Mouse (Mus musculus) layer of hippocampus, postnatal 14 days (tissue): ENCODE measurements around the gene Slc43a3. TPM values are rescaled to one million over a fixed set of nuclear protein-coding genes. Genes with fewer than 3 reads are reported as not detected.
"Not testable (repeated sequence)": the region's sequence is repeated elsewhere in the genome, so short reads cannot be mapped to it uniquely, and the experiment has no call there.

Experiments used
- DNase-seq, 2 experiments: peaks; one replicate each; pipeline ENCODE4 v3.0.0; 2021 to 2022; ENCODE audit warnings: low spot score in 2 of 2, mixed read lengths in 1 of 2
- long read RNA-seq, 2 experiments: library from polyadenylated mRNA; stranded (forward); transcript quantifications; one replicate each; pipeline ENCODE4 v2.0.0; 2021
- total RNA-seq, 2 experiments: library from RNA; stranded (reverse); gene quantifications; 2 replicates each; pipeline ENCODE4 v1.2.3; 2021

Slc43a3 gene
- total RNA-seq: 1 to 10 TPM; 2.4 to 3.3 TPM
- long read RNA-seq, experiment 1, partial matches to known transcripts: 2 of 4 reads
- long read RNA-seq, experiment 1, other reads (novel, unspliced or antisense): 2 of 4 reads
- long read RNA-seq, experiment 2, partial matches to known transcripts: 0 of 2 reads
- long read RNA-seq, experiment 2, other reads (novel, unspliced or antisense): 2 of 2 reads

DNA sequence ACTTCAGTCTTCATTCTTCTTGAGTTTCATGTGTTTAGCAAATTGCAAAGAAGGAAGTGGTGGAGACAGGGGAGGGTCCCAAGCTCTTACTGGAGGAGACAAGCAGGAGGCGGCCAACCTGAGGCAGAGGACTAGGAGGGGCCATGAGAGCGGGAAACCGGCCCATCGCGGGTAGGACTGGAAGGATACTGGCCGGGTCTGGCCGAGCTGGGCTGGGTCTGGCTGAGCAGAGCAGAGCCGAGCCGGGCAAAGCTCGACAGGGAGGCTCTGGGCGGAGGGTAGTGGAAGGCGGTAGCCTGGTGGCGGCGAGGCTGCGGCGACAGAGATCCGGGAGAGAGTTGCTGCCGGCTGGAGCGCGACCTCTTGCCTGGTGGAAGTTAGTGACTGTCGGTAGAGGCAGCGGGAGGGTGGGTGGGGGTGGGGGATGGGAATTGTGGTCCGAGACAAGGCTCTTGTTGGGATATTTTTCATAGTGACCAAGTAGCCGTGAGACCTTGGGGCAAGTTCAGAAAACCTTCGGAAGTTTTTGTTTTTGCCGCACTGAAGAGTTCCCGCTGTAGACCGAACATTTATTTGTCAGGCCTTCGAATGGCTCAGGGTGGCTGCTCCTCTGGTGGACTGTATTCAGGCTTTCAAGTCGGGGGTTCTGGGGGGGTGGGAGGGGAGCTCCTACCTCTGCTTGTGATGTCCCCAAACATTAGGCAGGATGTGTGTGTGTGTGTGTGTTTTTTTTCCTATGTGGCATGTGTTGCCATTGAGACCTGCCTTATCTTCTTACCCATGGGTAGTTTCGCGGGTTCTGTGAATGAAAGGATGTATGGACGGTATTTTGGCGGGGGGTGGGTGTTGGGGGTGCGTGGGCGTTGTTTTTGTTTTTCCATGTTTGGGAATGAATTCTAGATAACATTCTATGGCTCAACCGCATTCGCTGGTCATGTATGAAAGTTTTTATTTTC, at the start of gene Slc43a3:
Gene Slc43a3, plus strand, starts transcription at position 106 of the 956 bp plus-strand sequence.
- no peak for DNase-seq

DNA sequence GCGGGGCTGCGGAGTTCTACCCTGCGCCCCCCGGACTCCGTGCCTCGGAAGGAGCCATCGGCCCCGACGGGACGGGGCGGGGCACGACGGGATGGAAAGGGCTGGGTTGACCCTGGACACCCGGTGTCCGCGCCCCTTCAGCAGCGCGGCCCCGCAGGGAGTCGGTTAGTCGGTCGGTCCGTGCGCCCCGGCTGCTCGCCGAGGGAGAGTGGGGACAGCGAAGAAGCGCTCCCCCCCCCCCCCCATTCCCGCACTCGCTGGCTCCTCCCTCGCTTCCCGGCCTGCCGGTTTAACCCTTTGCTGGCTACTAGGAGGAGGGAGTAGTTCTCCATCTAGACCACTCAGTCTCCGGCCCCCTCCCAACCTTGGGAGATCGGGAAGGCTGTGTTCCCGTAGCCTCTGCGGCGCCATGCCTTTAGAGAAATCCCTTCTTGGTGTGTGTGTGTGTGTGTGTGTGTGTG, 49.5 kb upstream of the Slc43a3 start:
- peak in 1 of 2 experiments; percentile 76 for DNase-seq

DNA sequence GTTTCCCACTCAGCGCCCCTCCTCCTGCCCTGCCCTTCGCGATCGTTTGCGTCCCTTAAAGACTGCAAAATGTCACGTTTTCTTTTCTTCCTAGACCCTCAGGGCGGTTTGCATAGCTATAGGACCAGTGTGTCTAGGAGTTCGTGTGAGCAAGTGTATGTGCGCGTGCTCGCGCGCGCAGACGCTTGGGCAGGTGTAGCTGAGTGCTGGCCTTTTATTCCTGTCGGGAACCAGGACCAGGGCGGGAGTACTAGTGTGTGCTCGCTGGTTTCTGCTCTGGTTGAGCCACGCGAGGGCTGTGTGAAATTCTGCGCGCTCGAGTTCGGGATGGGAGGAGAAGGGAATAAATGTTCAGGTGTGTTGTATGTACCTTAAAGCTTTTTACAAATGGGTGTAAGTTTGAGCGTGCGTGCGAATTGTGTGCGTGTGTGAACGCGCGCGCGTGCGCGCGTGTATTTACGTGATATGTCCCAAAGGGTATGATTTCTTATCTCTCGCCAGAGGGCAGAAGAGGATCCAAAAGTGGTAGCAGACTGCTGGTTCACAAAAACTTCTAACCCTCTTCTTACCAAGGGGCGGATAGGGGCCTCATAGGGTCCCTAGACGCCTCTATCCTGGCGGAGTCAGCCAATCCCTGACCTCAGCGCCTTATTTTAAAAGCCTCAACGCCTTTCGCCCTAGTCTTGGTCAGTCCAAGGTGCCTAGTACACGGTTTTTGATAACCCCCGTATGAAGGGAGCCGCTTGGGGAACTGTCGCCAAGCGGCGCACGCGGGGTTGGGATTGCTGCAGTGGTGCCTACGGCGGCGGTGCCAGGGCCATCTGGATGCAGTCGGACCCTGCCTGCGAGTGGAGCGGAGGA, 48.7 kb upstream of the Slc43a3 start:
- peak in 1 of 2 experiments; percentile 75 for DNase-seq

DNA sequence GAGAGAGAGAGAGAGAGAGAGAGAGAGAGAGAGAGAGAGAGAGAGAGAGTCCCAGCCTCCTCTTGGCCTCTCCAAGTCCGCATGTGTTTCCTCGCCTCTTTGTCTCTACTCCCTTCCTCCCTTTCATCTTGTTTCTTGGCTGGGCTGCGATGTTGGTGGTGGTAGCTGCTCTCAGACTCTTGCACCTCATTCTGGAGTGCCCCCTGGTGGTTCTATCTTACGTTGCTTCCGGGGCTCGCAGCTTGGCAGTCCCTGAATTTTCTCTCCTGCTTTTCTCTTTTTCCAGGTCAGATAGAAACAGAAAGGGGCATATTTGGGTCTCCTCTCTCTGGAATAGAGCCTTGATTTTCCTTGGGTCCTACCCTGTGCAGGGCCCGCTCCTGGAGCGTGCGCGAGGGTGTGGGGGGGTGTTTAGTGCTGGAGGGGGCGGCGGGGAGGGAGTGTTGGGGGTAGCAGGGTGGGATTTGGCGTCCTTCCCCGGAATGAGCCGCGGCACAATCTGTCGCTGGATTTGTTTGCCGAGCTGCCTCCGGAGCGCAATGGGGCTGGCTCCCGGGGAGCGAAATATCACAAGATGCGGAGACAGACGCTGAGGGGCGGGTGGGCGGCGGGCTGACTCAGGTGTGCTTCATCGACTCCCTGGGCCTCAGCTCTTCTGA, 47.6 kb upstream of the Slc43a3 start:
- DNase-seq: peak; percentile 85 to 91

DNA sequence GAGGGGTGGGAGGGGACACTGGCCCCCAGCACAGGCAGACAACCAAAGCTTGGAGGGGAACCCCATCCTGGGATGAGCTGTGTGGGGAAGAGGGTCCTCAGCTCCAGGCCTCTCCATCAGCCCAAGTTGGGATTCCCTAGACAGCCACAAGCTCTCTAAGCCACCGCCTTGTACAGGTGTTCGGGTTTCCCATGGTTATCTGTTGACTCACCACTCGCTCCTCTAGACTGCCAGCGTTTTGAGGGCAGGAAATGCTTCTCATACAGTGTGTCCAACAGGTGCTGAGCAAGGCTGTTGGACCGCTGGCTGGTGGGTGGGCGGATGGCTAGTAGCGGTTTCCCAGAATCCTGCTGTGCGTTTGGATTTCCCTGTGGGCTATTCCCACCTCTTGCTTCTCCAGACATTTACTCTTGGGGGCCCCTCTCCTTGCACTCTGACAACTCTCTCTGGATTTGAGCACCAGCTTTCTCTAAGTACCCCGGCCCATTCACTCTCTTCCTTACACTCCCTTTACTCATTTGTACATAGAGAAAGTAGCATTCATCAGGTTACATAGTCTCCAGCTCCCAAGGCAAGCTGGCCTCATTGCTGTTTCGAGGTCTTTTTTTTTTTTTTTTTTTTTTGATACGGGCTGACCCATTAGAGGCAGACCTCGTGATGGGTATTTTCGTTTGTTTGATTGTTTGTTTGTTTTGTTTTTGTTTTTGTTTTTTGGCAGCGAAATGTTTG, 46.9 kb upstream of the Slc43a3 start:
- peak in 1 of 2 experiments; percentile 74 for DNase-seq

DNA sequence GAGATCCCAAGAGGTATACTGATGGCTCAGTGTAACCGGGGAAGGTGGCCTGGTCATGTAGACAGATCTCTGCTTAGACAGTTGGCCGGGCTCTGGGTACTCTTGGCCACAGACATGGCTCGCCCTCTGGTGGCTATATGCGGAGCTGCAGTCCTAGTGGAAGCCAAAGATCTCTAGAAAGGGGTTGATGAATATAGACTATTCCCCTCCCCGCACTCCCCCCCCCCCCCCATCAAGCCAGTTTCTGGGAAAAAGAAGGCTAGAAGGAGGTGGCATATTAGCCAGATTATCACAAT, 46.4 kb upstream of the Slc43a3 start:
- DNase-seq: peak; percentile 81 to 82

DNA sequence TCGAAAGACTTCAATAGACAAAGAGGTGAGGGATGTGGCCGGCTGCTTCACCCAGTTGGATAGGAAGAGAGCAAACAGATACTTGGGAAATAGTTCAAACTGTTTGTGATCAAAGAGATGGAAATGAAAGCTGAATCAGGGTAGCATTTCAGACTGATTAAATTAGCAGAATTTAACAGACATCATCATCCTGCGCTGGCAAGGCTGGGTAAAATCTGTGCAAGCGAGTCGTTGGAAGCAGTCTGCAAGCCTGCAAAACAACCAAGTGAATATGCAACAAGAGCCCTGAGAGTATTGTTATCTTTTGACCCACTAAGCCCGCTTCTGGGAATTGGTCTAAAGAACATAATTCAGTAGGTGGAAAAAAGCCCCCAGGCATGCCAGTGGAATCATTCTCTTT, 43.0 kb upstream of the Slc43a3 start:
- DNase-seq: peak; percentile 45 to 80

DNA sequence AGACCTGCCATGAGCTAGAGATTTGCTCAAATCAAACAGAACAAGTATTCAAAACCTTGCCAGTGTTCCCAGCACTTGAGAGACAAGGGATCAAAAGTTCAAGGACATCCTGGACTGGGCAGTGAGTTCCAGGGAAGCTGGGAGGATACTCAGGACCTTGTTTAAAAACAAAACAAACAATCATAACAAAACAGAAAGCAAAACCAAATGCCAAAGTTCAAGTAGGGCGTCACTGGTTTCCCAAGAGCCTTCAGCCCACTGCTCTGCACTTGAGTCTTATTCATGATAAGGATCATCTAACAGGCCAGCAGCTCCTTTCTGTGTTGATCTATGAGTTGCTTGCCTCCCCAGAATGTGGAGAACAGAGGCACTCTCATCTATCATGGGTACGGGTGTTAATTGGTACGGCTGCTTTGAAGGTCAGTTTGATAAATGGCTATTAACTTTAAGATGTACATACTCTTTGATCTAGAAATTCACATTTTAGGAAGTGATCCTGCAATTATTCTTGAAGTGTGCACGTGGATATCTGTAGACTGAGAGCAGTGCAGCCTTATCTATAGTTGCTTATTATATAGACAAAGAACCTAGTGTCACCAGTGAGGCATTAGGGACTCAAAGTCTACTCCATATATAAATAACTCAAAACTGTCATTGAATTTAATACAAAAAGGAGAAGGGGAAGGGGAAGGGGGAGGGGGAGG, 40.7 kb upstream of the Slc43a3 start:
- no peak for DNase-seq

DNA sequence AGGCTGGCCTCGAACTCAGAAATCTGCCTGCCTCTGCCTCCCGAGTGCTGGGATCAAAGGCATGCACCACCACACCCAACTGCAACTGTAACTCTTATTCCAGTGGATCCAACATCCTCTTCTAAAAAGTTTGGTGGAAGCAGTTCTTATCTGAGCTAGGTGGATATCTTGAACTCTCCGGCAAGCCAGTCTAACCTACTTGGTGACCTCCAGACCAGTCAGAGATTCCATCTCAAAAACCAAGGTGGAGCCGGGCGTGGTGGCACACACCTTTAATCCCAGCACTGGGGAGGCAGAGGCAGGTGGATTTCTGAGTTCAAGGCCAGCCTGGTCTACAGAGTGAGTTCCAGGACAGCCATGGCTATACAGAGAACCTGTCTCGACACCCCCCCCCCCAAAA, 39.7 kb upstream of the Slc43a3 start:
- DNase-seq: not testable (repeated sequence)

DNA sequence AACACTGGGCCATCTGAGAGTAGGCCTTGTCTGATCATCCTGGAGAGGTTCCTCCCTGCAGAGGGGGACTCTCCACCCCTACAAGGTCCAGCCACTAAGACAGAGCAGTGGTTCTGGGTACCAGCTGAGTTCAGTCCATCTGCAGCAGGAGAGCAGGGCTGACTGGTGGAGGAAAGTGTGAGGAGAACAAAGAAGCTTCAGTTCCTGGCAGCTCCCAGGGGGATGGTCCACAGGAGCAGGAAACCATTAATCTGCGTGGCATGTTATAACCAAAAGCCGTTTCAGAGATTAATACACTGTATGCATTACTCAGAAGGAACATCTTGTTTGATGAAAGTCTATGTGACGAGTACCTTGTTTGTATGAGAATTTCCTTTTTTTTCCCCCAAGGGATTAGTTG, 23.7 kb upstream of the Slc43a3 start:
- no peak for DNase-seq

DNA sequence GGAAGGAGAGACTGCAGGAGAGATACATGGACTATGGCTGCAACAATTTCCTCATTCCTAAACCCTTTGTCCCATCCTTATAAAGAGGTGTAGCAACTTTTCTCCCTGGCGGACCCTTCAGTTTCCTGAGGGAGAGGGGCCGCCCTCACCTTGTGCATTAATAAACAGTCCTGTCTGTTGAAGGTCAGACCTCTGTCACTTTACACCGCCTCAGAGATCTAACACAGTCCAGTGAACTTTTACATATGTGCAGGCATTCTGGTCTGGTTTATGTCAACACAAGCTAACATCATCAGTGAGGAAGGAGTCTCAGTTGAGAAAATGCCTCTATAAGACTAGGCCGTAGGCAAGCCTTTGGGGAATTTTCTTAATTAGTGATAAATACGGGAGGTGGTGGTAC, 22.5 kb upstream of the Slc43a3 start:
- DNase-seq: no peak

DNA sequence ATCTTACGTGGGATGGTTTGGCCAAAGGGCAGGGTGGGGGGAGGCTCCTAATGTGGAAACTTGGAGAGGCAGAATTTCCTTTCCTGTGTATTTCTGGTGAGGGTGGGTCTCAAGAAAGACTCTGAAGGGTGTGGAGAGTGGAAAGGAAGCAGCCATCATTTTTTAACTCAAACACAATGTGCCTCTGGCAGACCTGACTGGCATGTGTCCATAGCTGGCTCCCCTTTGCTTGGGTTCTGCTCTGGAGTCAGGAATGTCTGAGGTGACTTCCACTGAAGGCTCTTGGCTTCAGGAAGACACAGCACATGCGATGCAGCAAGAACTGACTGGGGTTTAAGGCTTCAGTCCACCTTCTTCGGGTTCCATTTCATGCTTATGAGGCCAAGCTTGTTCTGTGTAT, 21.0 kb upstream of the Slc43a3 start:
- no peak for DNase-seq

DNA sequence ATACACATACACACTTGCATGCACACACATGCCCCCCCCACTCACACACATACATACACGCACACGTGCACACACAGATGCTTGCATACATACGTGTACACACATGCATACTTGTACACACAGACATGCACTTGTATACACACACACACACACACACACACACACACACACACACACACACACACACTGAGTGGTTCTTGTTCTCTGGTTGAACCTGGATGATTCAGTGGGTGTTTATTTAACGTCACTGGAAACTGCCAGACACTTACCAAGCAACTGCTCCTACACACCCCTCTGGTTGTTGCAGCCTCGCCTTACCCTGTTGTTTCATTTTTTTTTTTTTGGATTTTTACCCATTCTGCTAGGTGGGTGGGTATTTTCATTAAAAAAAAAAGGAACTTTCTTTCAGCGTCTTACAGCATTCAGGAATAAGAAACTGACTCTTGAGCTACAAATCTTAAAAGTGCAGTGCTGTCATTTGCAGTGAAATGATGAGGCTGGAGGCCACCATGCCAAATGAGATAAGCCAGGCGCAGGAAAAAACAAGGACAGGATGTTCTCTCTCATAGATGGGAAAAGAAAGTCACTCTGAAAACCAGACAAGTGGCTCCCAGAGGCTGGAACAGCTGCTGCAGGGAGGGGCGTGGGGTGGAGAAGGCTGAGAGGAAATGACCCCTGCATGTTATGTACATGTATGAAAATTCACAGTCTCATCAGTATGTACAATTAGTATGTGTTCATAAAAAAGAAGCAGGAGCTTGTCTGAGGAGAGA, 19.6 kb upstream of the Slc43a3 start:
- no peak for DNase-seq

DNA sequence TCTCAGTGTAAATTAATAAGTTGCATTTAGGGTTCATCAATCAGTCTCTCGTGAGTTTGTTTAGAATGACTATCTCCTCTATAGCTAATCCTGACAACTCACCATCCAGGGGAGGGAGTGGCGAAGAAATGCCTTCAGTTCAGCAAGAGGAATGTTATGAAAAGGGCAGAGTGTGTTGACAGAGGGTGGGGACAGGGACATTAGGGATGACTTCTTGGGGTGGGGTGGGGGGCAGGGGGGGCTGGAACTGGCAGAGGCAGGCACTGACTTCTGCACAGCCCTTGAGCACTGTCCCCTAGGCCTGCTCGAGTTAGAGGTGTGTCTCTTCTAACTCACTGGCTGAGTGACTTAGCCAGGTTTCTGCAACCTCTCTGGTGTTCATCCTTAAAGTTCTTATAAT, 18.2 kb upstream of the Slc43a3 start:
- no peak for DNase-seq

DNA sequence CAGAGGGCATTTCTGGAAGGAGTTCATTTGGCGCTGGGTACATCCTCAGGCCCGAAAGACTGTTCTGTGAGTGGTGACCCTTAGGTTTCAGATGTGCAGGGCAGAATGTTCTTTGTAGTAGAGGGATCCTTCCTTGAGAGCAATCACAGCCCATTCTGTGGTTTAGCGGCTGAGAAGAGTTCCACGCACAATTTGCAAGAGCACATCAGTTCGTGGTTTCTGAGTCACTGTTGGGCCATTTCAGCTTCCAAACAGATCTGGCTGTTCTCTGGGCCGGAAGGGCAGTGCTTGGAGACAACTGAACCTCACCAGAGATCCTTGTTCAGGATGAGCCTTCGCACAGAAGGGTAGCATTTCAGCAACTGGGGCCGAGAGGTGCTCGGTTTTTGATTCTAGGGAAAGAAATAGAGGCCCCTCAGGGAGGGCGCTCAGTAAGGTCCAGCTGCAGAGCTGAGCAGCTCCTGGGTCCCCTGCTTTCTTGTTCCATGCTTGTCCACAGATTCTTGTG, 16.7 kb upstream of the Slc43a3 start:
- no peak for DNase-seq

DNA sequence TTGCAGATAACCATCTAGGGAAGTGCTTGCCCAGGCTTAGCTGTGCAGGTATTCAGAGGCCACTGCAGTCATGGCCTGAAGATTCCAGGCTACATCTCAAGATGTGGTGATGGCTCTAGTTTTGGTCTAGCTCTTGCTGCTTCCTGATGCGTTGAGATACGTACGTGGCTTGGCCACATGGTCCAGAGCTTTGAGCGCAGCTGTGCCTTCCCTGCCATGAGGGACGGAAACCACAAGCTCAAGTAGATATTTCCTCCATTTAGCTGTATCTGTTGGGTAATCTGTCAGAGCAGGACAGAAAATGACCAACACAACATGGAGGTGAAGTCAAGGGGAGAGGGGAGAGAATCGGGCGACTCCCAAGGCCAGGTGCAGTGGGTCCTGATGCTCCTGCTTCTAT, 6.2 kb upstream of the Slc43a3 start:
- no peak for DNase-seq

DNA sequence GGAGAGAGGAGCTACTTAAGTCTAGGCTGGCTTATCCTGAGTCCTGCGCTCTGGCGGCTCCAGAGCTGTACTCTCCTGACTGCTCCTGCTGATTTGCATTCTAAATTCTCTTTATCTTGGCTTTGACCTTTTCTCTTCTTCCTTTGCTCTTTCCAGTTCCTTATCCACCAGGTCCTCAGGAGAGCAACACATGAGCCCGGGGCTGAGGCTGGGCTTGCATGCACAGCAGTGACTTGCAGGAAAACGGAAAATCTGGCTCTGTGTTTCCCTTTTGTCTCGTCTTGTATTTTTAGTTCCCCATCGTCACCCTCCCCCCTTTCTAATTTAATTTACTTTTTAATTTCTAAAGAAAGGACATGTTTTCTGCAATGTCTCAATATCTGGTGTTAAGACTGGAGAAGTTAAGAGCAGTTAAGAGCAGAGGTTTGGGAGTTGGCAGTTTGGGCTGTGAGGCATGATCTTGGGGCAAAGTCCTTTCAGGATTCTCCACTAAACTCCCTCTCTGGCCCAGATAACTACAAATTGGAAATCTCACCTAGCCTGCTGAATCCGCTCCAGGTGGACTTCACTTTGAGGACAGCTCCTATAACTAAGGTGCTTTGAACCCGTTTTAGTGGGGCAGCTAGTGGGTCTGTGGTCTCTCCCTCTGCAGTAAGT, 2.3 kb upstream of the Slc43a3 start:
- no peak for DNase-seq

DNA sequence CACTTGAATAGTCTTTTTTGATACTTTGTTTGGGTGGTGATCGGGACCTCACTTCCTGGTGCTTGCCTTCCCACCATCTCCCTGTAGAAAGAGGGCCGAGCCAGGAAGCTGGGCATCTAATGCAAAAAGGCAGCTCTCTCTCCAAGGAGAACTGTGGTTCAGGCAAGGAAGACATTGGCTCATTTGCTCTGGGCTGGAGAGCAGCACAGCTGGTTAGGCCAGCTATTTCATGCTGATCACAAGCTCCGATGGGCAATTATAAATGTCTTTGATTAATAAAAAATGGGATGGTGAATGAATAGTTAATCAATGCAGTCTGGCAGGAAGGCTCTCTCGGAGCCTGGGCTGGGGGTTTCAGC, 1.8 kb upstream of the Slc43a3 start:
- DNase-seq: no peak
